Mouse (Mus musculus) small intestine, adult 2 months (tissue): ENCODE measurements around the gene Rabl3.

Experiments
- CTCF ChIP-seq: fragments of 200-500 bp; IDR thresholded peaks from 2 replicates; pipeline ENCODE4 v1.5.1; 2012; ENCODE audit warnings: low read depth, mild to moderate bottlenecking, control low read depth, inconsistent platforms, low read length, moderate library complexity, mixed read lengths; ENCODE audit not compliant: insufficient replicate concordance, insufficient read length; ENCODE audit errors: extremely low read depth
- POLR2A ChIP-seq: fragments of 200-500 bp; IDR thresholded peaks from 2 replicates; pipeline ENCODE4 v1.6.1; 2012; ENCODE audit warnings: low read depth, mild to moderate bottlenecking, control low read depth, inconsistent platforms, low read length, moderate library complexity

DNA sequence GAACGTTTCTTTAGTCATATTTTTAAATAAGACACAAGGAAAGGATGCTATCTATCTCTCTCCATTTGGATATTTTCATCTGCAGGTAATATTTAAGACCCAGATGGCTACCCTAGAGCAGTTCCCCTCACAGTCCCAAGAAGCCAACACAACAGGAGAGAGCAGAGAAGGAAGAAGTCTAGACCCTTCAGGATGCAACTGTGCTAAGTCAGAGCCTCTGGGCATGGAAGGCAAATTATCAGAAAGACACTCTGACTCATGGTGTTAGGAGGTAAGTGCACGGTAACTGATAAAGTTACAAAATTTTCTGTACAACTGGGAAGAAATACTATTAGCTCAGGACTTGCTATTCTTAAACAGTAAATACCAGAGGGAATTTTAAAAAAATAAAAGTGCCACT, 21.0 kb upstream of the Rabl3 start:
- TF ChIP-seq CTCF: no peak
- no peak for TF ChIP-seq POLR2A
